Mouse (Mus musculus): ENCODE data around the gene Aurkaip1. TPM values are rescaled to one million over a fixed set of nuclear protein-coding genes. Genes with fewer than 3 reads are reported as not detected.

Aurkaip1 gene
- polyA plus RNA-seq, 2 experiments, result 114 to 129 TPM

DNA sequence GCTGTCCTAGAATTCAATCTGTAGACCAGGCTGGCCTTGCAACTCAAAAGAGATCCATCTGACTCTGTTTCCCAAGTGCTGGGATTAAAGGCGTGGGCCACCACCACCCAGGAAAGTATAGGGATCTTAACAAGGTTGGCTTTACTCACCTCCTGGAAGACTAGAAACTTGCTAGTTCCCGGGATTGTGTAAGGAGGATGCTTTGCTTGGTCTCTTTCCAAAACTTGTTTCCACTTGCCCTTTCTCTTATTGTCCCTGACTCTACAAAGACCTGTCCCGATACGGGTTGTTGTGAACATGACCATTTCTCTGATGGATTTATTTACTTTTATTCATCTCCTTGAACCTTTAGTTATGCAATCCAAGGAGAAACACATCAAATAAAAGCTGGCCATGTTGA, 1.2 kb upstream of the Aurkaip1 start:
- 91% methylated on average over 4 of the region's 4 CpGs for WGBS

DNA sequence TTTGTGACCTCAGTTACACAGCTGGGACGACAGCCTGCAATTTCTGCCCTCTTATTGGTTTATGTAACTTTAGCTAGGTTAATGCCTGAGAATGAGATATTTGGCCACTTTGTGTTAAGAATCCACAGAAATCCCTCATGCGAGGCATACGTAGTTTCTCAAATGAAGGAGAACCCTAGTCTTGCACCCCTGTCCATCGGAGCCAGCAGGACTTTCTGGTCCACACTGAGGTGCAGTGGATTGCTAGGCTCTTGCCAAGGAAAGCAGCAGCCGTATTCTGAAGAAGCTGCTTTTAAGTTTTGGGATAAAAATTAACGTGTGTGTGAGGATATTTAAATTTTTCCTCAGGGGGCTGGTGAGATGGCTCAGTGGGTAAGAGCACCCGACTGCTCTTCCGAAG, 476 bp upstream of the Aurkaip1 start:
- peaks cover 15% of the 10 kb centered on the region for H3K4me1 ChIP-seq (ENCODE audit: control insufficient read depth, insufficient read depth, low read length)
- H3K4me3 ChIP-seq (replicated peaks; ENCODE audit: low read length), result peak overlapping the region; percentile 83
- H3K9ac ChIP-seq (ENCODE audit: low read depth, low read length, severe bottlenecking), result 0 out of 2 replicates have a peak overlapping the region, but pooled peaks have one; percentile 76
- WGBS, result 53% methylated on average over 8 of the region's 8 CpGs
- TF ChIP-seq POLR2A (IDR thresholded peaks at IDR 0.05; ENCODE audit: borderline replicate concordance, extremely low read depth, insufficient read depth, insufficient read length), result no peak
- no peaks in the 10 kb centered on the region for H3K27me3 ChIP-seq (ENCODE audit: control insufficient read depth, insufficient read depth, low read length)
- H3K9me3 ChIP-seq (ENCODE audit: control insufficient read depth, low read length), result no peaks in the 10 kb centered on the region
- DNase-seq (ENCODE audit: low spot score) (no peak), ATAC-seq (ENCODE audit: low FRiP score, low read depth) (no peak)
- peaks cover 30% of the 10 kb centered on the region for H3K36me3 ChIP-seq (ENCODE audit: control insufficient read depth, insufficient read depth, low read length)
- H3K4me2 ChIP-seq (replicated peaks; ENCODE audit: low read depth, low read length, severe bottlenecking), result peak overlapping the region; percentile 90
- H3K27ac ChIP-seq (replicated peaks; ENCODE audit: low read depth, low read length), result no peak overlapping the region

More for the DNA sequence above, 1.2 kb upstream of the Aurkaip1 start:
- no peak overlapping the region for H3K27ac ChIP-seq (replicated peaks; ENCODE audit: low read depth, low read length)
- ATAC-seq (ENCODE audit: low FRiP score, low read depth) (no peak), DNase-seq (ENCODE audit: low spot score) (no peak)
- H3K4me3 ChIP-seq (replicated peaks; ENCODE audit: low read length), result no peak overlapping the region
- peaks cover 15% of the 10 kb centered on the region for H3K4me1 ChIP-seq (ENCODE audit: control insufficient read depth, insufficient read depth, low read length)
- no peak for TF ChIP-seq POLR2A (IDR thresholded peaks at IDR 0.05; ENCODE audit: borderline replicate concordance, extremely low read depth, insufficient read depth, insufficient read length)
- peaks cover 37% of the 10 kb centered on the region for H3K36me3 ChIP-seq (ENCODE audit: control insufficient read depth, insufficient read depth, low read length)
- H3K4me2 ChIP-seq (replicated peaks; ENCODE audit: low read depth, low read length, severe bottlenecking), result no peak overlapping the region
- H3K9ac ChIP-seq (ENCODE audit: low read depth, low read length, severe bottlenecking), result no peak overlapping the region
- no peaks in the 10 kb centered on the region for H3K27me3 ChIP-seq (ENCODE audit: control insufficient read depth, insufficient read depth, low read length)
- no peaks in the 10 kb centered on the region for H3K9me3 ChIP-seq (ENCODE audit: control insufficient read depth, low read length)

DNA sequence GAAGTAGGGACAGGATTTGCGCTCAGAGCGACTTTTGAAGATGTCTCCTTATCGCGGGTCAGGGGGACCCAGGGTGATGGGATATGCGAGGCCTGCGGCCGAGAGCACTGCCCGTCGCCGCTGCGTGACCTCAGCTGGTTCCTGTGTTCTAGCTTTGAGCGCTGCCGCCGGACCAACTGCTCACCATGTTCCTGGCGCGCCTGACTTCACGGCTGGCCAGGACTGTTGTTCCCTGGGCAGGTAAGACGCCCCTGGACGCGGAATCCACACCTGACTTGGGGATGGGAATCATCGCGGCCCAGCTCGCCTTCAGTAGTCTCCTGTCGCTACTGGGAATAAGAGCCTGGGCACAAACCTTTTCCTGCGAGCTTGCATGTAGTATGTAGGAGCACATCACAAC, 759 bp downstream of the Aurkaip1 start:
- Histone ChIP-seq H3K4me3 (replicated peaks; ENCODE audit: low read length) (peak overlapping the region; percentile 83), H3K4me1 (ENCODE audit: control insufficient read depth, insufficient read depth, low read length) (peaks cover 15% of the 10 kb centered on the region), H3K27ac (replicated peaks; ENCODE audit: low read depth, low read length) (peak overlapping the region; percentile 75), H3K9me3 (ENCODE audit: control insufficient read depth, low read length) (no peaks in the 10 kb centered on the region), H3K36me3 (ENCODE audit: control insufficient read depth, insufficient read depth, low read length) (peaks cover 21% of the 10 kb centered on the region), H3K27me3 (ENCODE audit: control insufficient read depth, insufficient read depth, low read length) (no peaks in the 10 kb centered on the region), H3K9ac (ENCODE audit: low read depth, low read length, severe bottlenecking) (peak overlapping the region; percentile 76), H3K4me2 (replicated peaks; ENCODE audit: low read depth, low read length, severe bottlenecking) (peak overlapping the region; percentile 90)
- WGBS, result under 1% methylated on average over 25 of the region's 25 CpGs
- TF ChIP-seq POLR2A (IDR thresholded peaks at IDR 0.05; ENCODE audit: borderline replicate concordance, extremely low read depth, insufficient read depth, insufficient read length), result no peak
- ATAC-seq (ENCODE audit: low FRiP score, low read depth), result no peak
- DNase-seq (ENCODE audit: low spot score), result no peak

DNA sequence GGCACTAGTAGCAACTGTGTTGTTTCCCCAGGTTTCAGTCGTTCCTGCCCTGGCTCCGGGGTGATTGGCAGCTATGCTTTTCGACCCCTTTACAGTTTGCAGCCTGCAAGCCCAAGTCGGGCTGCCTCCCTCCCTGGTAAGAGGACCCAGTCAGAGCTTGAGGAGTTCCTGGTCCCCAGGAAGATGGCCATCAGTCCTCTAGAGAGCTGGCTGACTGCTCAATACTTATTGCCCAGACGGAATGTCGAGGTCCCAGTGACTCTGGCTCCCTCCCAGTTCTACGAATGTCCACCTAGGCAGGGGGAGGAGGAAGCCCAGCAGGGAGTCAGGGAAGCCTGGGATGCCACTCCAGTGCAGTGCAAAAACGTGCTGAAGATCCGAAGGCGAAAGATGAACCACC, 1.2 kb downstream of the Aurkaip1 start:
- peaks cover 15% of the 10 kb centered on the region for H3K4me1 ChIP-seq (ENCODE audit: control insufficient read depth, insufficient read depth, low read length)
- no peak for TF ChIP-seq POLR2A (IDR thresholded peaks at IDR 0.05; ENCODE audit: borderline replicate concordance, extremely low read depth, insufficient read depth, insufficient read length)
- WGBS, result 52% methylated on average over 10 of the region's 10 CpGs

DNA sequence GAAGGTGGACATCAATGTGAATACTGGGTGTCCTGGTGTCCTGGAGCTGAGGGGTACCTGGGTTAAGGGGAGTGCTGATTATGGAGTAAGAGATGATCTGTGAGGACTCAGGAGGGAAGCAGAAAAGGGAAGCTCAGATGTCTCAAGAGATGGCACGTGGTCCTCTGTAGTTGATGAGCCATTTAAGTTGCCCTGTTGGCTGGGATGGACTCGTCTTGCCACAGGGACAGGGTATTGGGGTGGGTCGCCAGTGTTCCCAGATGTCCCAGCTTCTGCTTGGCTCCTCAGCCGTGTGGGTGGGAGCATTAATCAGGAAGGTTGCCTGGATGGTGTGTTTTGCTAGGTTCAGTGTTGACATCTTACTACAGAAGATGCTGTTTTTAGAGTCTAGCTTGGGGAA, 2.2 kb downstream of the Aurkaip1 start:
- Histone ChIP-seq H3K4me1 (ENCODE audit: control insufficient read depth, insufficient read depth, low read length) (peaks cover 15% of the 10 kb centered on the region), H3K4me2 (replicated peaks; ENCODE audit: low read depth, low read length, severe bottlenecking) (no peak overlapping the region), H3K27ac (replicated peaks; ENCODE audit: low read depth, low read length) (0 out of 2 replicates have a peak overlapping the region, but pooled peaks have one; percentile 46), H3K9ac (ENCODE audit: low read depth, low read length, severe bottlenecking) (no peak overlapping the region), H3K9me3 (ENCODE audit: control insufficient read depth, low read length) (no peaks in the 10 kb centered on the region), H3K27me3 (ENCODE audit: control insufficient read depth, insufficient read depth, low read length) (no peaks in the 10 kb centered on the region), H3K36me3 (ENCODE audit: control insufficient read depth, insufficient read depth, low read length) (peaks cover 8% of the 10 kb centered on the region; the same call in 1 of the 2 replicates), H3K4me3 (replicated peaks; ENCODE audit: low read length) (no peak overlapping the region)
- DNase-seq (ENCODE audit: low spot score) (no peak), ATAC-seq (ENCODE audit: low FRiP score, low read depth) (no peak)
- 96% methylated on average over 4 of the region's 4 CpGs for WGBS
- no peak for TF ChIP-seq POLR2A (IDR thresholded peaks at IDR 0.05; ENCODE audit: borderline replicate concordance, extremely low read depth, insufficient read depth, insufficient read length)

More for the DNA sequence above, 1.2 kb downstream of the Aurkaip1 start:
- Histone ChIP-seq H3K9me3 (ENCODE audit: control insufficient read depth, low read length) (no peaks in the 10 kb centered on the region), H3K27ac (replicated peaks; ENCODE audit: low read depth, low read length) (no peak overlapping the region), H3K4me3 (replicated peaks; ENCODE audit: low read length) (peak overlapping the region; percentile 83), H3K4me2 (replicated peaks; ENCODE audit: low read depth, low read length, severe bottlenecking) (peak overlapping the region; percentile 90), H3K27me3 (ENCODE audit: control insufficient read depth, insufficient read depth, low read length) (no peaks in the 10 kb centered on the region), H3K9ac (ENCODE audit: low read depth, low read length, severe bottlenecking) (peak overlapping the region; percentile 76), H3K36me3 (ENCODE audit: control insufficient read depth, insufficient read depth, low read length) (peaks cover 16% of the 10 kb centered on the region)
- ATAC-seq (ENCODE audit: low FRiP score, low read depth), result no peak
- DNase-seq (ENCODE audit: low spot score), result no peak

Measured in limb, embryonic 14.5 days (tissue).